Mouse (Mus musculus): Measurements from ENCODE around the gene Tmc6.

- TF ChIP-seq EP300 (IDR thresholded peaks at IDR 0.05; ENCODE audit: low read depth), result no peak
- no peak for TF ChIP-seq CTCF (IDR thresholded peaks at IDR 0.05; ENCODE audit: low read depth)
Observed at GRCm38 (mm10) chr11:117796954-117797353, 15.0 kb upstream of the Tmc6 start.

Data from liver, postnatal 0 days (tissue).